Mouse (Mus musculus) bone marrow macrophage, adult 2 months (primary cell): ENCODE results near the gene Clns1a.

Source experiments
- CTCF ChIP-seq: IDR thresholded peaks from 2 replicates; pipeline ENCODE4 v1.5.1; 2012; ENCODE audit warnings: low read depth, mild to moderate bottlenecking, low read length, moderate library complexity
- POLR2A ChIP-seq: IDR thresholded peaks from 2 replicates; pipeline ENCODE4 v1.6.1; 2012; ENCODE audit warnings: mild to moderate bottlenecking, low read depth, low read length, borderline replicate concordance

GRCm38 (mm10) chr7:97726778-97727177, 30.3 kb downstream of the Clns1a start:
- TF ChIP-seq POLR2A (no peak), CTCF (no peak)
